Mouse (Mus musculus) testis, postnatal 10 days (tissue): ENCODE measurements around the gene Usp8.

Source experiments
- DNase-seq: peaks from one replicate; pipeline ENCODE4 v3.0.0; 2021; ENCODE audit warnings: low spot score

Usp8 gene

GRCm38 (mm10) chr2:126740314-126740713 is 33.2 kb downstream of the Usp8 start:
- DNase-seq: no peak

- no peak for DNase-seq
Observed at GRCm38 (mm10) chr2:126743389-126743788, 36.3 kb downstream of the Usp8 start.

GRCm38 (mm10) chr2:126755664-126756063 is 48.5 kb downstream of the Usp8 start:
- DNase-seq: no peak

GRCm38 (mm10) chr2:126759351-126759750 is 52.2 kb downstream of the Usp8 start:
- DNase-seq: no peak

- no peak for DNase-seq
Observed at GRCm38 (mm10) chr2:126765867-126766582, 58.9 kb downstream of the Usp8 start.

GRCm38 (mm10) chr2:126767599-126767998 is 60.5 kb downstream of the Usp8 start:
- DNase-seq: no peak

GRCm38 (mm10) chr2:126768194-126768593 is 61.1 kb downstream of the Usp8 start:
- DNase-seq: no peak

- no peak for DNase-seq
Observed at GRCm38 (mm10) chr2:126769431-126770181, 62.5 kb downstream of the Usp8 start.

GRCm38 (mm10) chr2:126772217-126772616 is 65.1 kb downstream of the Usp8 start:
- DNase-seq: no peak

- no peak for DNase-seq
Observed at GRCm38 (mm10) chr2:126775951-126776350, 68.8 kb downstream of the Usp8 start.

GRCm38 (mm10) chr2:126776416-126776815 is 69.3 kb downstream of the Usp8 start:
- DNase-seq: no peak

GRCm38 (mm10) chr2:126778806-126779205 is 71.7 kb downstream of the Usp8 start:
- DNase-seq: no peak

GRCm38 (mm10) chr2:126780286-126780685 is 73.2 kb downstream of the Usp8 start:
- no peak for DNase-seq

- no peak for DNase-seq
Observed at GRCm38 (mm10) chr2:126781478-126781877, 74.3 kb downstream of the Usp8 start.

- DNase-seq: peak; percentile 75
Observed at GRCm38 (mm10) chr2:126782433-126782832, 75.3 kb downstream of the Usp8 start.

GRCm38 (mm10) chr2:126783370-126783769 is 76.2 kb downstream of the Usp8 start, which contains the start of gene Usp50:
Usp50 (minus strand) TSS chr2:126783470.
- DNase-seq: no peak

GRCm38 (mm10) chr2:126787721-126788342 is 80.7 kb downstream of the Usp8 start:
- DNase-seq: peak; percentile 49

- DNase-seq: no peak
Observed at GRCm38 (mm10) chr2:126792611-126793010, 85.5 kb downstream of the Usp8 start.

- no peak for DNase-seq
Observed at GRCm38 (mm10) chr2:126795708-126796107, 88.6 kb downstream of the Usp8 start.

- DNase-seq: no peak
Observed at GRCm38 (mm10) chr2:126798455-126798854, 91.3 kb downstream of the Usp8 start.

GRCm38 (mm10) chr2:126801980-126802379 is 94.9 kb downstream of the Usp8 start:
- DNase-seq: no peak
